Mouse (Mus musculus): ENCODE results near the gene Epb41. TPM values are rescaled to one million over a fixed set of nuclear protein-coding genes. Genes with fewer than 3 reads are reported as not detected.

Epb41 gene
- polyA plus RNA-seq, 1 experiment from 2014 or later: 232 TPM

- Histone ChIP-seq H3K9ac (ENCODE audit: low read depth, low read length) (no peak overlapping the region), H3K4me1 (ENCODE audit: control insufficient read depth, low read depth, low read length) (peaks cover 21% of the 10 kb centered on the region), H3K4me2 (ENCODE audit: low read depth, low read length) (no peak overlapping the region), H3K27me3 (ENCODE audit: control insufficient read depth, insufficient read depth, low read depth, low read length) (no peaks in the 10 kb centered on the region), H3K36me3 (ENCODE audit: control insufficient read depth, insufficient read depth) (peaks cover 6% of the 10 kb centered on the region), H3K27ac (ENCODE audit: low read length) (no peak overlapping the region), H3K4me3 (ENCODE audit: low read depth, low read length) (no peak overlapping the region), H3K9me3 (replicated peaks; ENCODE audit: control insufficient read depth, low read length) (no peaks in the 10 kb centered on the region)
- WGBS (ENCODE audit: insufficient replicate concordance): 92% methylated on average over 3 of the region's 3 CpGs
- no peak for ATAC-seq (ENCODE audit: low read depth)
Measured at GRCm38 (mm10) chr4:132011619-132012018, 63.5 kb downstream of the Epb41 start.

- no peak overlapping the region for H3K27ac ChIP-seq (ENCODE audit: low read length)
- H3K4me1 ChIP-seq (ENCODE audit: control insufficient read depth, low read depth, low read length): peaks cover 13% of the 10 kb centered on the region
- WGBS (ENCODE audit: insufficient replicate concordance): 82% methylated on average over 8 of the region's 8 CpGs
- peaks cover 17% of the 10 kb centered on the region for H3K36me3 ChIP-seq (ENCODE audit: control insufficient read depth, insufficient read depth)
- no peaks in the 10 kb centered on the region for H3K9me3 ChIP-seq (replicated peaks; ENCODE audit: control insufficient read depth, low read length)
- no peak for ATAC-seq (ENCODE audit: low read depth)
- no peak overlapping the region for H3K9ac ChIP-seq (ENCODE audit: low read depth, low read length)
- H3K4me3 ChIP-seq (ENCODE audit: low read depth, low read length): no peak overlapping the region
- H3K27me3 ChIP-seq (ENCODE audit: control insufficient read depth, insufficient read depth, low read depth, low read length): no peaks in the 10 kb centered on the region
- no peak overlapping the region for H3K4me2 ChIP-seq (ENCODE audit: low read depth, low read length)
Measured at GRCm38 (mm10) chr4:132010416-132010815, 64.7 kb downstream of the Epb41 start.

- H3K36me3 ChIP-seq (ENCODE audit: control insufficient read depth, insufficient read depth): peaks cover 38% of the 10 kb centered on the region
- no peak overlapping the region for H3K4me3 ChIP-seq (ENCODE audit: low read depth, low read length)
- ATAC-seq (ENCODE audit: low read depth): no peak
- no peak overlapping the region for H3K4me2 ChIP-seq (ENCODE audit: low read depth, low read length)
- no peaks in the 10 kb centered on the region for H3K27me3 ChIP-seq (ENCODE audit: control insufficient read depth, insufficient read depth, low read depth, low read length)
- WGBS (ENCODE audit: insufficient replicate concordance): 74% methylated on average over 5 of the region's 5 CpGs
- no peak overlapping the region for H3K9ac ChIP-seq (ENCODE audit: low read depth, low read length)
- H3K9me3 ChIP-seq (replicated peaks; ENCODE audit: control insufficient read depth, low read length): no peaks in the 10 kb centered on the region
- H3K4me1 ChIP-seq (ENCODE audit: control insufficient read depth, low read depth, low read length): peaks cover 9% of the 10 kb centered on the region
- H3K27ac ChIP-seq (ENCODE audit: low read length): no peak overlapping the region
Measured at GRCm38 (mm10) chr4:132008191-132008590, 66.9 kb downstream of the Epb41 start.

- Histone ChIP-seq H3K9me3 (replicated peaks; ENCODE audit: control insufficient read depth, low read length) (no peaks in the 10 kb centered on the region), H3K27ac (ENCODE audit: low read length) (no peak overlapping the region), H3K36me3 (ENCODE audit: control insufficient read depth, insufficient read depth) (peaks cover 45% of the 10 kb centered on the region), H3K4me3 (ENCODE audit: low read depth, low read length) (no peak overlapping the region), H3K4me2 (ENCODE audit: low read depth, low read length) (no peak overlapping the region), H3K27me3 (ENCODE audit: control insufficient read depth, insufficient read depth, low read depth, low read length) (no peaks in the 10 kb centered on the region), H3K4me1 (ENCODE audit: control insufficient read depth, low read depth, low read length) (peaks cover 7% of the 10 kb centered on the region), H3K9ac (ENCODE audit: low read depth, low read length) (no peak overlapping the region)
- ATAC-seq (ENCODE audit: low read depth): no peak
- WGBS (ENCODE audit: insufficient replicate concordance): 84% methylated on average over 7 of the region's 7 CpGs
Measured at GRCm38 (mm10) chr4:132007123-132007522, 68.0 kb downstream of the Epb41 start.

DNA sequence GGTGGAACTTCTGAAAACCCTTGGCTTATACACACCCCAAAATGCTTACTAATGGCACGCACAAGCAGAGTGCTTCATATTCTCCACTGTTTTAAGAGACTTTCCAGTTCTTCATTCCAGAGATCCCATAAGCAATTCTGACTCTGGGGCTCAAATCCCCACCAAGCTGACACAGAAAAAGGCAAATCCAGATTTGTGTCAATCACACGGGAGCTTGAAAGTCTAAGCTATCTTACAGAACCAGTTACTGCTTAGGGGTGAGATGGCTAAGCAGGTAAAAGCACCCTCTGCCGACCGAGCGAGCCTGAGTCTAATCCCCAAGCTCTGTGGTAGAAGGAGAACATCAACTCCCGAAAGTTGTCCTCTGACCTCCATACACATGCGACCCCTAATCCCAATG lies 76.5 kb downstream of the Epb41 start:
- Histone ChIP-seq H3K4me1 (ENCODE audit: control insufficient read depth, low read depth, low read length) (no peaks in the 10 kb centered on the region), H3K36me3 (ENCODE audit: control insufficient read depth, insufficient read depth) (peaks cover 75% of the 10 kb centered on the region), H3K4me3 (ENCODE audit: low read depth, low read length) (no peak overlapping the region), H3K9me3 (replicated peaks; ENCODE audit: control insufficient read depth, low read length) (no peaks in the 10 kb centered on the region), H3K4me2 (ENCODE audit: low read depth, low read length) (no peak overlapping the region), H3K9ac (ENCODE audit: low read depth, low read length) (no peak overlapping the region), H3K27me3 (ENCODE audit: control insufficient read depth, insufficient read depth, low read depth, low read length) (no peaks in the 10 kb centered on the region), H3K27ac (ENCODE audit: low read length) (no peak overlapping the region)
- ATAC-seq (ENCODE audit: low read depth): no peak
- WGBS (ENCODE audit: insufficient replicate concordance): 89% methylated on average over 7 of the region's 7 CpGs

- H3K4me2 ChIP-seq (ENCODE audit: low read depth, low read length): no peak overlapping the region
- no peaks in the 10 kb centered on the region for H3K27me3 ChIP-seq (ENCODE audit: control insufficient read depth, insufficient read depth, low read depth, low read length)
- ATAC-seq (ENCODE audit: low read depth): no peak
- H3K36me3 ChIP-seq (ENCODE audit: control insufficient read depth, insufficient read depth): peaks cover 70% of the 10 kb centered on the region
- WGBS (ENCODE audit: insufficient replicate concordance): 88% methylated on average over 5 of the region's 5 CpGs
- no peak overlapping the region for H3K4me3 ChIP-seq (ENCODE audit: low read depth, low read length)
- no peaks in the 10 kb centered on the region for H3K4me1 ChIP-seq (ENCODE audit: control insufficient read depth, low read depth, low read length)
- no peak overlapping the region for H3K9ac ChIP-seq (ENCODE audit: low read depth, low read length)
- no peak overlapping the region for H3K27ac ChIP-seq (ENCODE audit: low read length)
- no peaks in the 10 kb centered on the region for H3K9me3 ChIP-seq (replicated peaks; ENCODE audit: control insufficient read depth, low read length)
Measured at GRCm38 (mm10) chr4:131997476-131997875, 77.6 kb downstream of the Epb41 start.

GRCm38 (mm10) chr4:131996985-131997384 lies 78.1 kb downstream of the Epb41 start:
- 78% methylated on average over 5 of the region's 5 CpGs for WGBS (ENCODE audit: insufficient replicate concordance)
- H3K4me3 ChIP-seq (ENCODE audit: low read depth, low read length): no peak overlapping the region
- H3K4me2 ChIP-seq (ENCODE audit: low read depth, low read length): no peak overlapping the region
- H3K36me3 ChIP-seq (ENCODE audit: control insufficient read depth, insufficient read depth): peaks cover 74% of the 10 kb centered on the region
- H3K27me3 ChIP-seq (ENCODE audit: control insufficient read depth, insufficient read depth, low read depth, low read length): no peaks in the 10 kb centered on the region
- H3K4me1 ChIP-seq (ENCODE audit: control insufficient read depth, low read depth, low read length): no peaks in the 10 kb centered on the region
- no peaks in the 10 kb centered on the region for H3K9me3 ChIP-seq (replicated peaks; ENCODE audit: control insufficient read depth, low read length)
- H3K9ac ChIP-seq (ENCODE audit: low read depth, low read length): no peak overlapping the region
- no peak overlapping the region for H3K27ac ChIP-seq (ENCODE audit: low read length)
- no peak for ATAC-seq (ENCODE audit: low read depth)

DNA sequence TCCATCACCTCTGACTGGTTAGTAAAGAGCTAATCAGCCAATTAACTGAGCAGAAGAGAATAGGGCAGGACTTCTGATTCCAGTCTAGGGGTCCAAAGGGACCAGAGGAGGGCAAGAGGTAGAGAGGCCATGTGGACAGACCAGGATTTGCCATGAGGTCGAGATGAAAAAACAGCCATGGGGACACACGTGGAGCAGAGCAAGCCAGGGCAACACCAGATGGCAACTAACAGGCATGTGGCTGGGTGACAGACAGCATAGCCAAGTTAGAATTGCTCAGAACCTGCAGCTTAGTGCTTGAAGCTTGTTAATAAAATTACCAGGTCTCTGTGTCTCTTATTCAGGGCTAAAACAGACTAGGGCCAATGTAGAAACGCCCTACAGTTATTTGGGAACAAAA lies 81.3 kb downstream of the Epb41 start:
- Histone ChIP-seq H3K4me2 (ENCODE audit: low read depth, low read length) (no peak overlapping the region), H3K9me3 (replicated peaks; ENCODE audit: control insufficient read depth, low read length) (no peaks in the 10 kb centered on the region), H3K36me3 (ENCODE audit: control insufficient read depth, insufficient read depth) (peaks cover 72% of the 10 kb centered on the region), H3K4me3 (ENCODE audit: low read depth, low read length) (no peak overlapping the region), H3K4me1 (ENCODE audit: control insufficient read depth, low read depth, low read length) (no peaks in the 10 kb centered on the region), H3K9ac (ENCODE audit: low read depth, low read length) (no peak overlapping the region), H3K27ac (ENCODE audit: low read length) (no peak overlapping the region), H3K27me3 (ENCODE audit: control insufficient read depth, insufficient read depth, low read depth, low read length) (no peaks in the 10 kb centered on the region)
- 84% methylated on average over 3 of the region's 3 CpGs for WGBS (ENCODE audit: insufficient replicate concordance)
- no peak for ATAC-seq (ENCODE audit: low read depth)

DNA sequence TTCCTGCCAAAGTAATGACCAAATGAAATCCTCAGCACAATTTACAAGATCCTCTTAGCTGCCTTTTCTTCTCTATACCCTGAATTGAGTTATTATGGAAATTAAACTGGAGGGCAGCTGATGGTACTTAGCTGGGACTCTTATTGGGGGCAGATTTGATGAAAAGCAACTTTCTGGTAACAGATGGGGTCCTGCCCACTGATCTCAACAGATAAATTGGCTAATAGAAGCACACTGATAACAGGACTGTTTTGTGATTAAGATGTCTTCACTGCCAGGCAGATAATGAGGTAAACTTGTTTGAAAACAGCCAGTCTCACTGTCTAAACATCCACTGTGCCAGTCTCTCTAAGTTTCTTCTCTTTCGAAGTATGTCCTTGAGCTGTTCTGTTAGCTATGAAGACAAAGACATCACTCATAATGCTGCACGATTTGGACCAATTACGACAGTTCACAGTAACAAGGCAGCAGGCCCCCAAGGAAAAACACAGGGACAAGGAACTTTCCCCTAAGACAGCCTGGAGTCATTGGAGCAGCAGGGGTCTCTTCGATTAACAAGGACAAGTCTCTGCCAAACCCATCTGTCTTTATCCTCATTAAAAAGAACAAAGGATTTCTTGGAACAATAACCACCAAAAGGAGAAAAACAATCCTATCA lies 92.1 kb downstream of the Epb41 start:
- H3K36me3 ChIP-seq (ENCODE audit: control insufficient read depth, insufficient read depth): peaks cover 81% of the 10 kb centered on the region
- no peak overlapping the region for H3K27ac ChIP-seq (ENCODE audit: low read length)
- 75% methylated on average over 4 of the region's 4 CpGs for WGBS (ENCODE audit: insufficient replicate concordance)
- no peak overlapping the region for H3K4me2 ChIP-seq (ENCODE audit: low read depth, low read length)
- H3K9me3 ChIP-seq (replicated peaks; ENCODE audit: control insufficient read depth, low read length): no peaks in the 10 kb centered on the region
- no peaks in the 10 kb centered on the region for H3K4me1 ChIP-seq (ENCODE audit: control insufficient read depth, low read depth, low read length)
- no peak overlapping the region for H3K9ac ChIP-seq (ENCODE audit: low read depth, low read length)
- H3K4me3 ChIP-seq (ENCODE audit: low read depth, low read length): no peak overlapping the region
- ATAC-seq (ENCODE audit: low read depth): no peak
- no peaks in the 10 kb centered on the region for H3K27me3 ChIP-seq (ENCODE audit: control insufficient read depth, insufficient read depth, low read depth, low read length)

Measured in liver, embryonic 16.5 days (tissue).